Mouse (Mus musculus): ENCODE results near the gene Numb. TPM values are rescaled to one million over a fixed set of nuclear protein-coding genes. Genes with fewer than 3 reads are reported as not detected.

The Numb gene
- polyA plus RNA-seq, 1 experiment: 13.4 TPM

- Histone ChIP-seq H3K4me1 (peaks cover 40% of the 10 kb centered on the region), H3K9me3 (peaks cover 4% of the 10 kb centered on the region; the same call in 1 of the 2 replicates), H3K36me3 (replicated peaks; ENCODE audit: low read length) (peaks cover 21% of the 10 kb centered on the region), H3K27me3 (replicated peaks) (no peaks in the 10 kb centered on the region), H3K4me3 (replicated peaks) (no peak overlapping the region)
- TF ChIP-seq GATA1 (IDR thresholded peaks at IDR 0.05; ENCODE audit: borderline replicate concordance, low read length) (no peak), FLI1 (IDR thresholded peaks at IDR 0.05; ENCODE audit: low read length) (no peak)
These were observed 61.0 kb downstream of the Numb start for GRCm38 (mm10) chr12:83860688-83861087.

DNA sequence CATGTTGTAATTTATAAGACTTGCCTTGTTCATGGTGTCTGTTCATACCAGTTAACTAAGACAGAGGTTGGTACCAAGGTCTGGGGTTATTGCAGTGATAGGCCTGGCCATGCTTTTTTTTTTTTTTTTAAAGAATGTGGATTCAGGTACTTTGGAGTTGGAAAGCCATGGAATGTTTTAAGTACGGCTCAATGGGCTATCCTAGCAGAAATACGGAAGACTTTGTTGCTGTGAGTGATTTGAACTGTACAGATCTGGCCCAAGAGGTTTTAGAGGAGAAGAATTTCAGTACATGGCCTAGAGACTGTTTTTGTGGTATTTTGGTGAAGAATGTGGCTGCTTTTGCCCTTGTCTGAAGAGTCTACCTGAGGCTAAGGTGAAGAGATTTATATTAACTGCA, 63.7 kb downstream of the Numb start:
- no peak overlapping the region for H3K4me3 ChIP-seq (replicated peaks)
- TF ChIP-seq FLI1 (IDR thresholded peaks at IDR 0.05; ENCODE audit: low read length): no peak
- no peak for TF ChIP-seq GATA1 (IDR thresholded peaks at IDR 0.05; ENCODE audit: borderline replicate concordance, low read length)
- H3K27me3 ChIP-seq (replicated peaks): no peaks in the 10 kb centered on the region
- H3K4me1 ChIP-seq: peaks cover 33% of the 10 kb centered on the region
- H3K9me3 ChIP-seq: peaks cover 4% of the 10 kb centered on the region; the same call in 1 of the 2 replicates
- H3K36me3 ChIP-seq (replicated peaks; ENCODE audit: low read length): peaks cover 28% of the 10 kb centered on the region

DNA sequence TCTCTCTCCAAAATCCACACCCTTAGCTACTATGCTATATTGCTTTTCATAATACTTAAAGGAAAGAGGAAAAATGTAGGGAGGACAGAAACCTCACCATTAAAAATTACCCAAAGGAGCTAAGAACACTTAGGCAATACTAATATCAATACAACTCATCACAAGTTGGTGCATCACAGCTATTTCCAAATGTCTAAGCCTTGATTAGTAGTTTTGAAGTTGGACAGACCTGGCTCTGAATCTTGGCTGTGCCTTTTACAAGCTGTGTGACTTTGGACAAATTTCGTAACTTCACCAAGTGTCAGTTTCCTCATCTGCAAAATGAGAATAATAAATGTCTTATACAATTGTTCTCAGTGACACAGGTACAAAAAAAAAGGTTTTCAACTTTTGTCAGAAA, 66.5 kb downstream of the Numb start:
- peaks cover 11% of the 10 kb centered on the region; the same call in 1 of the 2 replicates for H3K4me1 ChIP-seq
- TF ChIP-seq FLI1 (IDR thresholded peaks at IDR 0.05; ENCODE audit: low read length) (no peak), GATA1 (IDR thresholded peaks at IDR 0.05; ENCODE audit: borderline replicate concordance, low read length) (no peak)
- no peaks in the 10 kb centered on the region for H3K9me3 ChIP-seq
- no peak overlapping the region for H3K4me3 ChIP-seq (replicated peaks)
- H3K36me3 ChIP-seq (replicated peaks; ENCODE audit: low read length): peaks cover 34% of the 10 kb centered on the region
- no peaks in the 10 kb centered on the region for H3K27me3 ChIP-seq (replicated peaks)

DNA sequence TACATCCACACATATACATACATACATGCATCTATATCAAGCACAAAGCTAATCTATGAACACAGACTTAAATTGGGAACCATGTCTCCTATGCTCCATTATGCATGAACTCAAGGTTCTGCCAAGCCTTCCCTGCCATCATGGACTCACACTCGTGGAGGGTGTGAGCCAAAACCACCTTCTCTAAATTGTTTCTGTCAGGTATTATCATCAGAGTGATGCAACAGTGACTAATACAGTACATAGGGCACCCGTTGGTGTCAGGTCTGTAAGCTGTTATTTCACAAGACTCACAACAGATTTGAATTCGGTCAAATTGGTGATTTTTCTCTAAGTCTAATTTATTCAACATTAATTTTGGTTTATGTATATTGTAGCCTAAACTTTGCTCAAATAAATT, 67.5 kb downstream of the Numb start:
- Histone ChIP-seq H3K4me3 (replicated peaks) (no peak overlapping the region), H3K4me1 (peaks cover 2% of the 10 kb centered on the region; the same call in 1 of the 2 replicates), H3K36me3 (replicated peaks; ENCODE audit: low read length) (peaks cover 28% of the 10 kb centered on the region), H3K27me3 (replicated peaks) (no peaks in the 10 kb centered on the region), H3K9me3 (no peaks in the 10 kb centered on the region)
- TF ChIP-seq GATA1 (IDR thresholded peaks at IDR 0.05; ENCODE audit: borderline replicate concordance, low read length) (no peak), FLI1 (IDR thresholded peaks at IDR 0.05; ENCODE audit: low read length) (no peak)

GRCm38 (mm10) chr12:83852512-83853213, 69.1 kb downstream of the Numb start:
- TF ChIP-seq GATA1 (IDR thresholded peaks at IDR 0.05; ENCODE audit: borderline replicate concordance, low read length) (no peak), FLI1 (IDR thresholded peaks at IDR 0.05; ENCODE audit: low read length) (no peak)
- H3K36me3 ChIP-seq (replicated peaks; ENCODE audit: low read length): peaks cover 31% of the 10 kb centered on the region
- peaks cover 5% of the 10 kb centered on the region for H3K4me1 ChIP-seq
- no peaks in the 10 kb centered on the region for H3K9me3 ChIP-seq
- H3K4me3 ChIP-seq (replicated peaks): no peak overlapping the region
- H3K27me3 ChIP-seq (replicated peaks): no peaks in the 10 kb centered on the region

- no peaks in the 10 kb centered on the region for H3K9me3 ChIP-seq
- peaks cover 30% of the 10 kb centered on the region for H3K36me3 ChIP-seq (replicated peaks; ENCODE audit: low read length)
- H3K4me3 ChIP-seq (replicated peaks): no peak overlapping the region
- no peak for TF ChIP-seq FLI1 (IDR thresholded peaks at IDR 0.05; ENCODE audit: low read length)
- no peak for TF ChIP-seq GATA1 (IDR thresholded peaks at IDR 0.05; ENCODE audit: borderline replicate concordance, low read length)
- no peaks in the 10 kb centered on the region for H3K27me3 ChIP-seq (replicated peaks)
- H3K4me1 ChIP-seq: peaks cover 5% of the 10 kb centered on the region
These were observed 71.4 kb downstream of the Numb start for GRCm38 (mm10) chr12:83850334-83850733.

- Histone ChIP-seq H3K9me3 (no peaks in the 10 kb centered on the region), H3K36me3 (replicated peaks; ENCODE audit: low read length) (peaks cover 27% of the 10 kb centered on the region), H3K27me3 (replicated peaks) (no peaks in the 10 kb centered on the region), H3K4me1 (peaks cover 5% of the 10 kb centered on the region), H3K4me3 (replicated peaks) (peak overlapping the region; percentile 34)
- TF ChIP-seq FLI1 (IDR thresholded peaks at IDR 0.05; ENCODE audit: low read length): no peak
- no peak for TF ChIP-seq GATA1 (IDR thresholded peaks at IDR 0.05; ENCODE audit: borderline replicate concordance, low read length)
These were observed 73.0 kb downstream of the Numb start for GRCm38 (mm10) chr12:83848595-83849231.

- Histone ChIP-seq H3K27me3 (replicated peaks) (no peaks in the 10 kb centered on the region), H3K4me1 (peaks cover 5% of the 10 kb centered on the region), H3K9me3 (no peaks in the 10 kb centered on the region), H3K36me3 (replicated peaks; ENCODE audit: low read length) (peaks cover 29% of the 10 kb centered on the region), H3K4me3 (replicated peaks) (no peak overlapping the region)
- no peak for TF ChIP-seq GATA1 (IDR thresholded peaks at IDR 0.05; ENCODE audit: borderline replicate concordance, low read length)
- TF ChIP-seq FLI1 (IDR thresholded peaks at IDR 0.05; ENCODE audit: low read length): no peak
These were observed 73.9 kb downstream of the Numb start for GRCm38 (mm10) chr12:83847877-83848276.

GRCm38 (mm10) chr12:83842678-83843440, 78.9 kb downstream of the Numb start:
- no peaks in the 10 kb centered on the region for H3K4me1 ChIP-seq
- H3K9me3 ChIP-seq: no peaks in the 10 kb centered on the region
- no peaks in the 10 kb centered on the region for H3K27me3 ChIP-seq (replicated peaks)
- no peak overlapping the region for H3K4me3 ChIP-seq (replicated peaks)
- TF ChIP-seq FLI1 (IDR thresholded peaks at IDR 0.05; ENCODE audit: low read length): no peak
- TF ChIP-seq GATA1 (IDR thresholded peaks at IDR 0.05; ENCODE audit: borderline replicate concordance, low read length): no peak
- H3K36me3 ChIP-seq (replicated peaks; ENCODE audit: low read length): peaks cover 54% of the 10 kb centered on the region

Data from megakaryocyte, embryonic 14.5 days (primary cell).